Mouse (Mus musculus) left cerebral cortex, postnatal 36 days (tissue): ENCODE results near the gene Mllt3. TPM values are rescaled to one million over a fixed set of nuclear protein-coding genes. Genes with fewer than 3 reads are reported as not detected.

Experiments
- DNase-seq, 2 experiments: peaks; one replicate each; pipeline ENCODE4 v3.0.0; 2021 to 2022; ENCODE audit warnings: low spot score in 2 of 2, mixed read lengths in 1 of 2
- intact Hi-C: fragments of 180-260 bp; cut with DNase I; formaldehyde crosslinking; loops from one replicate; pipeline ENCODE4 v1.15.1; 2025
- total RNA-seq, 2 experiments: library from RNA; stranded (reverse); gene quantifications; 2 replicates each; pipeline ENCODE4 v1.2.3; 2021

The Mllt3 gene
- total RNA-seq, 2 experiments from 2014 or later, result 27.1 to 40.0 TPM

- intact Hi-C loops, result no loop called here
- DNase-seq, result peak in 1 of 2 experiments; percentile 29
Measured at GRCm38 (mm10) chr4:87803313-87803712, 229.9 kb downstream of the Mllt3 start.

GRCm38 (mm10) chr4:87802140-87802539, 231.0 kb downstream of the Mllt3 start:
- DNase-seq, result no peak
- intact Hi-C loops, result no loop called here

- DNase-seq, result no peak
- intact Hi-C loops, result no loop called here
Measured at GRCm38 (mm10) chr4:87801332-87801731, 231.8 kb downstream of the Mllt3 start.

GRCm38 (mm10) chr4:87800276-87800675, 232.9 kb downstream of the Mllt3 start:
- intact Hi-C loops, result no loop called here
- DNase-seq, result no peak

- intact Hi-C loops, result no loop called here
- no peak for DNase-seq
Measured at GRCm38 (mm10) chr4:87799418-87799817, 233.7 kb downstream of the Mllt3 start.

- intact Hi-C loops, result no loop called here
- DNase-seq, result no peak
Measured at GRCm38 (mm10) chr4:87795261-87795660, 237.9 kb downstream of the Mllt3 start.

- intact Hi-C loops, result no loop called here
- DNase-seq, result no peak
Measured at GRCm38 (mm10) chr4:87794216-87794615, 238.9 kb downstream of the Mllt3 start.

- intact Hi-C loops, result no loop called here
- DNase-seq, result no peak
Measured at GRCm38 (mm10) chr4:87792511-87792910, 240.7 kb downstream of the Mllt3 start.

- intact Hi-C loops, result loop anchor here (5.0 to 10.0 kb wide), 4 partner anchors 115 to 563 kb away; no protein-coding TSS in a partner anchor
Measured at GRCm38 (mm10) chr4:87789446-87789845, 243.7 kb downstream of the Mllt3 start.

GRCm38 (mm10) chr4:87788691-87789090, 244.5 kb downstream of the Mllt3 start:
- DNase-seq, result no peak
- intact Hi-C loops, result loop anchor here (5.0 to 10.0 kb wide), 4 partner anchors 116 to 564 kb away; no protein-coding TSS in a partner anchor

More at GRCm38 (mm10) chr4:87789446-87789845, 243.7 kb downstream of the Mllt3 start:
- DNase-seq, result no peak

- peak; percentile 53 to 58 for DNase-seq
- intact Hi-C loops, result loop anchor here (2.0 to 10.0 kb wide), 5 partner anchors 119 to 567 kb away; partner anchors contain the start of gene Mllt3
Measured at GRCm38 (mm10) chr4:87785132-87786074, 247.8 kb downstream of the Mllt3 start.

GRCm38 (mm10) chr4:87783809-87784208, 249.4 kb downstream of the Mllt3 start:
- DNase-seq, result no peak
- intact Hi-C loops, result loop anchor here (2.0 to 10.0 kb wide), 3 partner anchors 121 to 411 kb away; partner anchors contain the start of gene Mllt3

- no peak for DNase-seq
Measured at GRCm38 (mm10) chr4:87781971-87782370, 251.2 kb downstream of the Mllt3 start.

GRCm38 (mm10) chr4:87775721-87776120, 257.4 kb downstream of the Mllt3 start:
- intact Hi-C loops, result no loop called here
- no peak for DNase-seq

More at GRCm38 (mm10) chr4:87781971-87782370, 251.2 kb downstream of the Mllt3 start:
- intact Hi-C loops, result loop anchor here (10.0 kb wide), 2 partner anchors 123 to 413 kb away; no protein-coding TSS in a partner anchor

- intact Hi-C loops, result no loop called here
- no peak for DNase-seq
Measured at GRCm38 (mm10) chr4:87774515-87774914, 258.6 kb downstream of the Mllt3 start.

GRCm38 (mm10) chr4:87767711-87768561, 265.2 kb downstream of the Mllt3 start:
- DNase-seq, result no peak
- intact Hi-C loops, result no loop called here

- intact Hi-C loops, result no loop called here
- no peak for DNase-seq
Measured at GRCm38 (mm10) chr4:87765729-87766128, 267.4 kb downstream of the Mllt3 start.

- intact Hi-C loops, result no loop called here
- DNase-seq, result no peak
Measured at GRCm38 (mm10) chr4:87761075-87761474, 272.1 kb downstream of the Mllt3 start.

- DNase-seq, result no peak
- intact Hi-C loops, result no loop called here
Measured at GRCm38 (mm10) chr4:87760297-87760696, 272.9 kb downstream of the Mllt3 start.

- DNase-seq, result no peak
- intact Hi-C loops, result no loop called here
Measured at GRCm38 (mm10) chr4:87759625-87760024, 273.5 kb downstream of the Mllt3 start.
